Mouse (Mus musculus) lung, postnatal 0 days (tissue): Measurements from ENCODE around the gene Hsh2d.

ENCODE experiments used
- CTCF ChIP-seq: IDR thresholded peaks from 2 replicates; pipeline ENCODE4 v1.5.1; 2016; ENCODE audit warnings: antibody characterized with exemption, mild to moderate bottlenecking
- EP300 ChIP-seq: IDR thresholded peaks from 2 replicates; pipeline ENCODE4 v1.6.1; 2016; ENCODE audit warnings: antibody characterized with exemption, mild to moderate bottlenecking, control low read depth

DNA sequence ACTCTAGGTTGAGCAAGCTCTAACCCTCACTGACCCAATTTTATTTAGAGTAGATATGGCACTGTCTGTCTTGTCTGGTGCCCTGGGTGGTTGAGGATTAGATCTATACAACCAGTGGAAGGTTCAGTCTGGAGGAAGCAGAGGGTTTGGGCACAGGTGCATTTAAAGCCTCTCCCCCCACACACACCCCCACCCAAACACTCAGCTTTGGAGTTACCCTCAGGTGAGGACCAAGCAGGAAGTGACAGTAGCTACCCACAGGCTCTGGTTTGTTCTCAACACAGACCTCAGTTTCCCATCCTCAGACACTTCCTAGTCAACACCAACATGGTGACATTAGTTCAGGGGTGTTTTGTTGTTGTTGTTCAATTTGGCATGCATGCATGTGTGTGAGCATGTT lies 26.6 kb upstream of the Hsh2d start:
- TF ChIP-seq CTCF (no peak), EP300 (no peak)
